Comparison of ENCODE assay signal across 17 mouse cellular contexts in genomic region chr6:57531441-57531840, GRCm38 (mm10). TPM values are rescaled to one million over a fixed set of nuclear protein-coding genes. Genes with fewer than 3 reads are reported as not detected.
DNase-seq lines count a peak whose midpoint lies in the region; ATAC-seq and TF ChIP-seq lines count a peak whose summit lies in the region.
"Had no signal": no experiment of that assay in that cellular context is flagged by ENCODE, and none has a peak within 500 bp of the region (broad histone marks: within the 10 kb centered on the region; RNA-seq: fewer than 3 reads in every experiment).

No protein-coding gene starts in this region.

- H3K9ac ChIP-seq in heart, embryonic 13.5 days, result 0 out of 2 replicates have a peak overlapping the region, but pooled peaks have one; percentile 24
- H3K9ac ChIP-seq: forebrain, embryonic 15.5 days had no signal

- peak overlapping the region; percentile 57 for H3K4me2 ChIP-seq in heart, embryonic 13.5 days
- H3K4me2 ChIP-seq: forebrain, embryonic 15.5 days; hindbrain, embryonic 13.5 days; liver, embryonic 11.5 days; midbrain, embryonic 11.5 days had no signal

- no peak for TF ChIP-seq CTCF in thymus, adult 2 months (IDR thresholded peaks at IDR 0.05; ENCODE audit: borderline replicate concordance, control insufficient read depth, extremely low read depth, insufficient read depth, low read length, poor library complexity)

- peak overlapping the region; percentile 84 for H3K27ac ChIP-seq in heart, embryonic 13.5 days (replicated peaks)
- no peak overlapping the region; the same call in 1 of the 2 replicates for H3K27ac ChIP-seq in thymus, adult 2 months (ENCODE audit: control insufficient read depth, insufficient read depth, low read length)
- H3K27ac ChIP-seq: forebrain, embryonic 15.5 days; hindbrain, embryonic 13.5 days had no signal

- peaks cover 39% of the 10 kb centered on the region for H3K4me1 ChIP-seq in heart, embryonic 13.5 days
- peaks cover 8% of the 10 kb centered on the region for H3K4me1 ChIP-seq in thymus, adult 2 months (replicated peaks; ENCODE audit: control insufficient read depth, insufficient read depth, low read length)

- H3K9me3 ChIP-seq in heart, embryonic 13.5 days, result no peaks in the 10 kb centered on the region
- H3K9me3 ChIP-seq: forebrain, embryonic 15.5 days; hindbrain, embryonic 13.5 days had no signal

- DNase-seq in adrenal gland, postnatal 10 days, result peak; percentile 35
- no peak for DNase-seq in adrenal gland, adult 18-20 months (ENCODE audit: low spot score in 2 of 2)
- DNase-seq in heart, adult 9 months (ENCODE audit: low spot score in 2 of 2), result no peak
- DNase-seq in thymus, adult 2 months, result peak; percentile 21
- no peak for DNase-seq in thymus, postnatal 4 days
- DNase-seq in thymus, postnatal 14 days, result peak; percentile 22
- DNase-seq in layer of hippocampus, adult 9-10 months (ENCODE audit: low spot score), result no peak
- DNase-seq: cerebellum, adult 9-10 months; embryo, embryonic 11 days; gastrocnemius, postnatal 14 days; lung, postnatal 14 days had no signal

- 42% methylated on average over 1 of the region's 1 CpGs for WGBS in heart, embryonic 13.5 days
- WGBS in thymus, adult 2 months, result 6% methylated on average over 1 of the region's 1 CpGs

- no peaks in the 10 kb centered on the region for H3K36me3 ChIP-seq in heart, embryonic 13.5 days
- H3K36me3 ChIP-seq in thymus, adult 2 months (ENCODE audit: control insufficient read depth, insufficient read depth, low read length), result no peaks in the 10 kb centered on the region
- H3K36me3 ChIP-seq: forebrain, embryonic 15.5 days; hindbrain, embryonic 13.5 days had no signal

- peak overlapping the region; percentile 24 for H3K4me3 ChIP-seq in heart, embryonic 13.5 days
- H3K4me3 ChIP-seq in thymus, adult 2 months (ENCODE audit: control insufficient read depth, insufficient read depth, low read length), result no peak overlapping the region
- H3K4me3 ChIP-seq: forebrain, embryonic 15.5 days; hindbrain, embryonic 13.5 days had no signal

- TF ChIP-seq POLR2A in thymus, adult 2 months (IDR thresholded peaks at IDR 0.05; ENCODE audit: control insufficient read depth, extremely low read depth, insufficient read depth, low read length, poor library complexity), result no peak

- ATAC-seq in heart, embryonic 13.5 days (ENCODE audit: extremely low read depth, insufficient number of reproducible peaks, low FRiP score, low TSS enrichment), result no peak
- ATAC-seq: forebrain, embryonic 15.5 days; intestine, postnatal 0 days had no signal

- no peaks in the 10 kb centered on the region for H3K27me3 ChIP-seq in heart, embryonic 13.5 days (replicated peaks)
- no peaks in the 10 kb centered on the region for H3K27me3 ChIP-seq in thymus, adult 2 months (ENCODE audit: control insufficient read depth, insufficient read depth, low read length)
- H3K27me3 ChIP-seq: forebrain, embryonic 15.5 days; hindbrain, embryonic 13.5 days had no signal

RNA-seq across cellular contexts. Expression of gene Ppm1k, which starts 3.8 kb away (rescaled TPM):
- total RNA-seq in adrenal gland, postnatal 10 days (2021), result 10 to 100 TPM; 34.1 to 45.0 TPM
- 10 to 100 TPM; 17.6 to 25.6 TPM for total RNA-seq in adrenal gland, adult 18-20 months (2021)
- polyA plus RNA-seq in heart, embryonic 13.5 days (2015; fragmentation: Nextera tagmentation; extraction: Ambion mirVana), result 10.5 and 11.0 TPM in 2 replicates
- 3.5 and 4.7 TPM in 2 replicates for polyA plus RNA-seq in thymus, adult 2 months (2012; rRNA removed)

RNA-seq across cellular contexts. Expression of gene Herc6, which starts 49.4 kb away (rescaled TPM):
- 1 to 10 TPM; 8.3 to 8.8 TPM for total RNA-seq in adrenal gland, postnatal 10 days (2021)
- 10 to 100 TPM; 18.8 to 24.1 TPM for total RNA-seq in adrenal gland, adult 18-20 months (2021)
- 4.1 and 4.2 TPM in 2 replicates for polyA plus RNA-seq in heart, embryonic 13.5 days (2015; fragmentation: Nextera tagmentation; extraction: Ambion mirVana)
- polyA plus RNA-seq in thymus, adult 2 months (2012; rRNA removed), result 13.9 and 15.7 TPM in 2 replicates

Comparison
In these comparisons a context has a peak if more than half of its experiments do, and no peak if none do; other contexts are left out.
1. DNase-seq: peak in adrenal gland, postnatal 10 days (single experiment), thymus, adult 2 months (single experiment) and thymus, postnatal 14 days (single experiment); none in adrenal gland, adult 18-20 months (0 of 2), heart, adult 9 months (0 of 2), thymus, postnatal 4 days (single experiment) and layer of hippocampus, adult 9-10 months (single experiment).